Mouse (Mus musculus): Measurements from ENCODE around the gene Unc119.

Gene Unc119

DNA sequence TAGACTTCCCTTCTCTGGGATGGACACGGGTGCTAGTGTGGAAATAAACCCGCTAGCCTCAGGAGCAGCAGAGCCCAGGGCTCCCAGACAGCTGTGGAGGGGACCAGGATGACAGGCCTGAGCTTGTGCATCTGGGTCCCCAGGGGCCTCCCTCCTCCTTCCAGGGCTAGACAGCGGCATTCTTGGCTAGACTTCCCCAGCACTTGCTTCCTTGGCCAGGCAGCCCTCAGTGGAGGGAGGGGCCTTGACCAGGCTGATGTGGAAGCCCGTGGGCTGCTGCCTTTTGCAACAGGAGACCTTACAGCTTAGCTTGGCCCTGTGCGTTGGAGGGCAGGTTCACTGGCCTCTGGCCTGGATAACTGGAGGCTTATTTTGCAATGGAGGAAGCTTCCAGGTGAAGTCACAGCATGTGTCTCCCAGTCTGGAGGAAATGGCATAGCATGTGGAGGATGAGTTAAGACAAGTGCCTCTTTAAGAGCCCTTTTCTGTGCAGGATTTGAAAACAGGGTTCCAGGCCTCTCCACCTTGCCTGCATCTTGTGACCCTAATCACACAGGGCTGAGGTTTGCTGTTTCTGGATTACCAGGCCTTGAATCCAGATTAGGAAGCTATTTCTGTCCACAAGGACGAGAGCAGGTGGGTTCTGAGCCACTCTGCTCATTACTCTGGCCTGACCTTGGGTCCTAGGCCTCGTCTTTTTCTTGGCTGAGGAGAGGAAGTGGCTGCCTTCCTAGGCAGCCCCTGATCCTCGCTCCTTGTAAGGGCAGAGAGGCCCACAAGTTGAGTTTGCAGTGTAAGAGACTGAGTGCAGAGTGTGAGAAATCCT, 1.8 kb downstream of the Unc119 start:
- no peak for DNase-seq

DNA sequence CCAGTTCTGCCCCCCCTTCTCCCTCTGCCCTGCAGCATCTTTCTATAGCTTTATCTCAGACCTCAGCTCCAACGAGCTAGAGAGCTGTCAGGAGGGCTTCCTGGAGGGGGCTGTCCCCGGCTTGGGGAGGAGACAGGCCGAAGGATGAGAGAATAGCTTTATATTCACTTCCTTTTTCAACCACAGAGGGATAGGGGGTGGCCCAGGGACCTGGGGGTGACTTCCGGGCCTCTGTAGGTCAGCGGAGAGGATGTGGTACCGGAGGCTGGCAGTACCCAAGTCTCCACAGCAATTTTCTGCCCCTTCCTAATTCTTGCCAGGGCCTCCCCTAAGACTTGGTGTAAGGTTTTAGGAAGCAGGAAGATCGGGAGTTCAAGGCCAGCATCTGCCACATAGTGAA, 2.5 kb downstream of the Unc119 start:
- peak in 1 of 2 experiments; percentile 54 for DNase-seq

DNA sequence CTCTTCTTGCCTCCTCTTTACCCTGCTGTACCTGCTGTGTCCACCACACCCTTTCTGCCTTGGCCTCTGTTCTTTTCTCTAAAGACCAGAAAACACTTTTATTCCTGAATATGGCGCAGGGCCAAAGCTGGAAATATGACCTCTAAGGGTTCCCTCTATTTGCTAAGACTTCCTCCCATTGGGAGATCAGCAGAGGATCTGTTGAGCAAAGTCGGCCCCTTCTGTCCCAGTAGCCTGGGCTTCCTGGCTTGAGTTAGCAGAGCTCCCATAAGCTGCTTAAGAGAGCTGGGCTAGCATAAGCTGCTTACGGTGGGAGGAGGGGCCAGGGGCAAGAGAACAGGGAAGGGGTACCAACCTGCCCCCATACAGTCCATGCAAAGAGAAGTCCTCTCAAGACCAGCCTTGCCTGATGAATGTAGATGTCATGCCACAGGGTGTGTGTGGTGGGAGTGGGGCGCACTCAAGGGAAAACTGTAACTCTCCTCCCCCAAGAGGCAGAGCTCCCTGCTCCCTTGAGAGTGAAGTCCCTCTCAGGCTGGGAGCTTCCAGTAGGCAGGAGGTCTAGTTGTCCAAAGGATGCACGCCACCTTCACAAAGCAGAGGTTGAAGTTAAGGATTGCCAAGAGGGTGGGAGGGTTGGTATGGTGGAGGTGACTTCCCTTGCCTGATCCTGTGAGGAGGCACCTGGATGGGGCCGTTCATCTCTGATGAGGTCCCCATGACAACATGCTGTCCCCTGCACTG, 3.2 kb downstream of the Unc119 start:
- no peak for DNase-seq

DNA sequence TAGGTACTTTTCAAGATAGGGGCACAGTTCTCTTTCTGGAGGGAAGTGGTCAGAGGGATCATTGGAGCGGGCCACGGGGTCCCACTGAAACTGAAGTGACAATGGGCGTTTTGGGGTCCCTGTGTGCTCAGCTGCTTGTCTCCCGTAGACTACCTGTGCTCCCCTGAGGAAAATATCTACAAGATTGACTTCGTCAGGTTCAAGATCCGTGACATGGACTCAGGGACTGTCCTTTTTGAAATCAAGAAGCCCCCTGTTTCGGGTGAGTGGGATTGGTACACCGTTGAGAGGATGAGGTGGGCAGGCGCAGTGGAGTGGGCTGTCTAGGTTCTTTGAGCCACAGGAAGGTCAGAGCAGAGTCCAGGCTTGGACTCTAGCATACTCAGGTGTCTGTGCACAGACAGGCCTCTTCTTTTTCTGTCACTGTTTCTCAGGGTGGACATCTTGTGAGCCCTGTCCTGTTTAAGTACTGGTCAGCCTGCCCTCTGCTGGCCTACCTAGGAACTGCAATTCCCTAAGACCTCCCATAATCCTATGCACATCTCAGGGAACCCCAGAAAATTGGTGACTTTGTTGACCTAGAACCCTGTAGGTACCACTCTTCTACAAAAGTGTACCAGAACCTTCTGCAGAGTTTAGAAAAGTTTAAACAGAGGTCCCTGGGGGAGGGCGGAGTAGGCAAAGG, 3.9 kb downstream of the Unc119 start:
- DNase-seq = peak in 1 of 2 experiments; percentile 32

DNA sequence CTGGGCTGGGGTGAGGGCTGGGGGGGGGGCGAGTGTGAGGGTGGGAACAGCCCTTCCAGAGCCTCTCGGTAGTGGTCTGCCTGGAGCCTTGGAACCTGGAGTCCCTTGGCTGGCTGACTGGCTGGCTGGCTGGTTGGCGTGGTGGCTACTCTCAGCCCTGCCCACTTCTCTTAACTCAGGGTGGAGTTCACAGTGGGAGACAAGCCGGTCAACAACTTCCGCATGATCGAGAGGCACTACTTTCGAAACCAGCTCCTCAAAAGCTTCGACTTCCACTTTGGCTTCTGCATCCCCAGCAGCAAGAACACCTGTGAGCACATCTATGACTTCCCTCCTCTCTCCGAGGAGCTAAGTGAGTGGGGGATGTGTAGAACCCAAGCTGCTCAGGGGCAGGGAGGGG, 4.6 kb downstream of the Unc119 start:
- DNase-seq = no peak

DNA sequence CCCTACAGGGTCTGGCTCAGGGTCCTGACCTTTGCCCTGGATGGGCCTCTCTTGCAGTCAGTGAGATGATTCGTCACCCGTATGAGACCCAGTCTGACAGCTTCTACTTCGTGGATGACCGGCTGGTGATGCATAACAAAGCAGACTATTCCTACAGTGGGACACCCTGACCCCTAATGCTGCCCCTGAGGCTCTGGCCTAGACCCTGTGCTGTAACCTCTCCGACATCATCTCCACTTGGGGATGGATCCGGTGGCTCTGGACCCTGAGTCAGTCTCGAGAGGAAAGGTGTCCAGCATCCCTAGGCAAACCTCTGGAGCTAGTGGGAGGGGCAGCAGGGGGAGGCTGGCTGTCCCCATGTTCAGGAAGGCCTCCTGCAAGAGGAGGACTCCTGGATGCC, 5.2 kb downstream of the Unc119 start:
- DNase-seq = no peak

DNA sequence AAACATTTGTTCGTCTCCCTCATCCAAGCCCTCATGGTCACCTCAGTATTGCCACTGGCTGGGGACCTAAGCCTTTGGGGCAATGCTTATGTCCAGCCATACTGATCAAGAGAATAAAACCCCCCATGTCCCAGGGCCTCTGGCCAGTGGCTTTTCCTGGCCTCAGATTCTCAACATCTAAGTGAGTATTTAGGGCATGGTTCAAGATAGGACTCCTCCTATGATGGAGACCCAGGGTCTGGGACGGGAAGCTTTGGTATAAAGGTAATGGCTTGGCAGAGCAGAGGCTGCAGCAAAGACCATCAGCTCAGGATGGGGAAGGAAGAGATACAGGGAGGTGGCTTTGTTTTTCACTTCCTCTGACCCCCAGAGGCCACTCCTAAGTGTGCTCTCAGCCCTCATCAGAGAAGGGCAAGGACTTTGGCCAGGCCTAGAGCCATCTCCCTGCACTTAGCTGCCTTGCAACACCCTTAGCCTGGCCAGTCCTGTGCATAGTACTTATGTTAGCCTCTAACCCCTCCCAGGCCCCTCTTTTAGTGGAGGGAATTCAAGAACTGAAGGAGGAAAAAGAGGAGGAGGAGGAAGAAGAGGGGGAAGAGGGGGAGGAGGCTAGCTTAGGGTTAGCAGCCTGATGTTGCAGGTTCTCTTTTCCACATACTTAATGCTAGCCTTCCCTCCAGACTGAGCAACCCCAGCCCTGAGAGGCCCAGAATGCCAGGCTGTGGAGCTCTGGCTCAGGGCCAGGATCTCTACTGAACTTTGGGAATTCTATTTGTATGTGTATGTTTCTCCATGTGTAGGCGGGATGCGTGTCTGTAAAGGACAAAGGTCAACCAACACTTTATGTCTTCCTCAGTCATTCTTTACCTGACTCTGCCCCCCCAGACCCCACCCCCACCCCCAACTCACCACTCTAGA, 6.4 kb downstream of the Unc119 start:
- DNase-seq = no peak

DNA sequence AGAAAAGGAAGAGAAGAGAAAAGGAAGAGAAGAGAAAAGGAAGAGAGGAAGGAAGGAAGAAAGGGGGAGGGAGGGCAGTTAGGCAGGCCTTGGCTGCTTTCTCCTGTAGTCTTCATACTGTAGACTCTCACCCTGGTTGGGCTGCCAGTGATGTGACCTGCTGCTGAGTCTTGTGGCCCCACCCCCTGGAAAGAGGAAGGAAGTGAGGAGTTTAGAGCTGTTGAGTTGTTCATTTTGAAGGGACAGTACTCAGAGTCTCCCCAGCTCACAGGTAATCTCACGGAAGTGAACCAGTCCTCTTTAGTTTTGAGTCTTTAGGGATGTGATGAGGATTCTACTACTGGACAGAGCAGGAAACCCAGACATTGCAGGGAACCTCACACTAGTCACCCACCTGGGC, 9.8 kb downstream of the Unc119 start:
- no peak for DNase-seq

DNA sequence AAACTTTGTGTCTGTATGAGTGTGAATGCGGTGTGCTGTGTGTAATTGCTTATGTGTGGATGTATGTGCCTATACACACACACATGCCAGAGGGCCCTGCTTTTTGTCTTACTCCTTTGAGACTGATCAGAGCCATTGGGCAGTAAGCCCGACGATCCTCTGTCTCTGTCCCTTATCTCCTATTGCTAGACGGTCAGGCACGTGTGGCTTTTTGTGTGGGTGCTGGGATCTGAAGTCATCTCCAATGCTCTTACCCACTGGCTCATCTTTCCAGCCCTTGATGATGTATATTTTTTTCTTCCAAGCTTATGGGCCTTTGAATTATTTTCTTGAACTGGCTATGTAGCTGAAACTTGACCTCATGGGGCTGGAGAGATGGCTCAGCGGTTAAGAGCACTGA, 11.6 kb downstream of the Unc119 start:
- DNase-seq = no peak

DNA sequence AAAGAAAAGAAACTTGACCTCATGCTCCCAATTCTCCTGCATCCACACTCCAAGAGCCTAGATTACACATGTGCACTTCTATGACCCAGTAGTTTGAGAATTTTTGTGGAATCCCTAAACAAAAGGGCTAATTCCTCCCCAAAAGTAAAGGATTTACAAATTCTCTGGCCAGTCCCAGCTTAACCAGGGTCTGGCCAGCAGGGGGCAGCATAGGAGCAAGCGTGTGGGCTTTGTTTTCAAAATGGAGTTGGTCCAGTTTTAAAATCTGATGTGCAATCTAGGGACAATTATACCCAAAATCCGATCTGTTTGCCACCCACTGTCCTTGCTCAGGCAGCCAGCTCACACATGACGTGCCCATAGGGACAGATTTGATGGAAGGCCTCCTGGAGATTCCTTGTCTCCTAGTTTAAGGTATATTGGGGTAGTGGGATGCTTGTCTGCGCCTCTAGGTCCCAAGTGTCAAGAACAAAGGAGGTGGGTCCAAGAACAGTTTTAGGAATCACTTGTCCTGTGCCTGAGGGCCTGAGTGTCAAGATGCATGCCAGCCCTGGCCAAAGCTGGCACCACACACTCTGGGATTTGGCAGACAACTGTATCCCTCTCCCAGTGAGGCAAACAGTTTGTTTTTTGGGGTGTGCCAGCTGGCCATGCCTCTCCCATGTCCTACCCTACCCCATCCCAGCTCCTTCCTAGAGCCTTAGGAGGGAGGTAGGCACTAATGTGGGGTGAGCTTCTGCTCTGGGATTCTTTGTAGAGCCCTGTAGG, 12.4 kb downstream of the Unc119 start:
- no peak for DNase-seq

DNA sequence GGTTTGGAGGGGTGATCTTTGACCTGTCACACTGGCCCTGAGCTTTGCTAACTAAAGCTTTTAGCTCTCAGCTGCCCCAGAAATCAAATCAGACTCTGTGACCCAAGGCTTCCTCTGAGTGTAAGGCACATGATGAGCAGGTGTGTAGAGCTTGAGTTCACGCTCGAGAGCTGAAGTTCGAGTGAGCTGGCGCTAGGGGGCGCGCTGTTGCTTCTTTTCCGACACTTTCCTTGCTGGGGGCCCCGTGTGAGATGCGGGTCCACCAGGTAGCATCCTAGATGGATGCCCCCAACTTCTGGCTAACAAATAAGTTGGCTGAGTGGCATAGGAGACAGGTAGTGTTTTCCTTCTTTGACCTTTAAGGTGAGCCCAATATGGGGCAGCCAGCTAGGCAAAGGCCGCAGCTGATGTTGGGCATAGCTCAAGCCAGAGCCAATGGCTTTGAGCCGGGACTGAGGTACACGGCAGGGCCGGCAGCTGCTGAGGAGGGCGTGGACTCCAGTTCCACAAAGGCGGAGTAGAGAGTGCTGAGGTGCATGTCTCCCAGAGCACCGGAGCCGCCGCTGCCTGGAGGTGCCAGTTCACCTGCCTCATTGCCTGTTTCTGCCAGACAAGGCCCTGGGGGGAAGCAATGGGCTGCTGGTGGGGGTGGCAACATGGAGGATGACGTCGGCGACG, 15.2 kb downstream of the Unc119 start:
- peak in 1 of 2 experiments; percentile 39 for DNase-seq

DNA sequence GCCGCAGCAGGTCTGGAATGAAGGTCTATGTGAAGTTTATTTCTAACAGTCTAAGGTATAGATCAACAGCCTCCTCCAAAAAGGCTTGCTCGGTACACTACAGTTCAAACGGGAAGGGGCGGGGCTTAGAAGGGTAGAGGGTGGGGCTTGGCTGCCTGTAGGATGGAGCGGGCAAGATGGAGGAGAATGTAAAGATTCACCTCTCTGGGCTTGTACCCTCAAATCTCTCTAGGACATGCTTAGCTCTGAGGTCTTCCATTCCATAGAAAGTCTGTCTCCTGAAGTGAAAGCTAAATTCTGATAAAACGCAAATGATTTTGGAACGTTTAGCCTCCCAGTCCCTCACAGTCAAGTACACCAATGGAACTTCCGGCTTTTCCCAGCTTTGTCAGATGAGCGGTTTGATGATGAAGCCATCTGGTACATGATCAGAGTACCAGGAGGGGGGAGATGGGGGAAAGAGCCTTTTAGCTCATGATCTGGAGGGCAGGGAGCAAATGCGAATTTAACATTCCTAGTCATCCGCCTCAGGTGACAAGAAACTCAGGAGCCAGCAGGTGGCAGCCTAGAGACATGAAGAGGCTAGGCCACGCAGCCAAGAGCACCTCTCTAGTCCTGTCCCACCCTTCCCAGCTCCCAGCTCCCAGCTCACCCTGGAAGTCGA, 17.0 kb downstream of the Unc119 start:
- DNase-seq = peak; percentile 30 to 48

DNA sequence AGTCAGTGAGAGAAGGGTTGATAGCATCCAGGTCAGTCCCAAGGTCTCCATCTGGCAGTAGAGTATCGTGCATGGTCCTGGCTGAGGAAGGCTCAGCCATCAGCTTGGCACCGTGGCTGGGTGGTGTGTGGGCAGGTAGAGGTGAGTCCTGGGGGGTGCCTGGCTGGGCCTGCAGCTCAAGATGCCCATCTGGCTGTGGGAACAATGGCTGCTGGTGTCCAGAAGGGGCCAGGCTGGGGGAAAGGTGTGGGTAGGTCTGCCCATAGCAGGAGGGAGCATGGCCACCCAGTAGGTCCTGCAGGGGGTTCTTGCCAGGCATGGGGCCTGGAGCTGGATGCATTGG, 17.5 kb downstream of the Unc119 start:
- DNase-seq = no peak

DNA sequence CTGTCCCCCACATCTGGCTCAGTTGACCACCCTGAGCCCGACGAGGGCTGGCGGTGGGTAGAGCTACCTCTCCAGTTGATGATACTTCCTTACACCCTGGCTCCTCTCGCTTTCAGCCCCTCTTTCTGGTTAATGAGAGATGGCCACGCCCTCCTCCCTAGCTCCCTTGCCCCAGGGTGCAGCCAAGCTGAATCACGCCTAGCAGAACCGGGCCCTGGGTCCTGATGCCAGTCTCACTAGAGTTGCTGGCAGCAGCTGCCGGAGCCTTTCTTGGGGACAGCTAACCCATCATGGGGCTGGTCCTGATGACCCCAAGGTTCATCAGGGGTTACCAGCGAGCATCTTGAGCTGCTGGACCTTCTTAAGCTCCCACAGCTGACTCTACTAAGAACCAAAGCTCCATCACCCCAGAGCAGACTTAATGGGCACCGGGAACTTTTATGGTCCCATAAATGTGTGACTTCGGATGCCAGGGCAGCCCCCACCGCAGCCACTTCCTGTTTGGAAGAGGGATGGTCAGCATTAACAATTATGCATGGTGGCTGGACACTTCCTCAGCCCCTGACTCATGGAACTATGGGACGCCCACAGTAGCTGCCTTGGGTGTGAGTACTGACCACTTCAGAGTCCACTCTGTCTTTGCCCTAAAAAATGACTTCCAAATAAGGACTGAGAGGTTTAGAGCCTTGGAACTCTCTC, 20.2 kb downstream of the Unc119 start:
- DNase-seq = no peak

DNA sequence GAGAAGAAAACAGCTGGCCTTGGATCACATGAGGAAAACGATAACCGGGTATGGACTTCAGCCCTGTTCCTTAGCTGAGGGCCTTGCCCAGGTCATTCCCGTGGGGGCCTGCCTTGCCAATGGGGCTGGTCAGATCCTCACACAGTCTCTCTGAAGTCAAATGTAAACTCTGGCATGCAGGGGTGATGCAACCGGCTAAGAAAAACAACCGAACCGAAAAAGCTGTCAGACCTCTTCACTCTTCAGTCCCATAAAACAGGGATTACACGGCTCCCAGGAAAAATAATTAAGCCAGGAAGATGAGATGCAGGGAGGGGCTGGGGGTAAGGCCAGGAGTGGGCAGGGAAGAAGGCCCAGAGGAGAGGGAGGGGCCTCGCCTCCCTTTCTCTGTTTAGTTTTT, 20.8 kb downstream of the Unc119 start:
- DNase-seq = no peak

DNA sequence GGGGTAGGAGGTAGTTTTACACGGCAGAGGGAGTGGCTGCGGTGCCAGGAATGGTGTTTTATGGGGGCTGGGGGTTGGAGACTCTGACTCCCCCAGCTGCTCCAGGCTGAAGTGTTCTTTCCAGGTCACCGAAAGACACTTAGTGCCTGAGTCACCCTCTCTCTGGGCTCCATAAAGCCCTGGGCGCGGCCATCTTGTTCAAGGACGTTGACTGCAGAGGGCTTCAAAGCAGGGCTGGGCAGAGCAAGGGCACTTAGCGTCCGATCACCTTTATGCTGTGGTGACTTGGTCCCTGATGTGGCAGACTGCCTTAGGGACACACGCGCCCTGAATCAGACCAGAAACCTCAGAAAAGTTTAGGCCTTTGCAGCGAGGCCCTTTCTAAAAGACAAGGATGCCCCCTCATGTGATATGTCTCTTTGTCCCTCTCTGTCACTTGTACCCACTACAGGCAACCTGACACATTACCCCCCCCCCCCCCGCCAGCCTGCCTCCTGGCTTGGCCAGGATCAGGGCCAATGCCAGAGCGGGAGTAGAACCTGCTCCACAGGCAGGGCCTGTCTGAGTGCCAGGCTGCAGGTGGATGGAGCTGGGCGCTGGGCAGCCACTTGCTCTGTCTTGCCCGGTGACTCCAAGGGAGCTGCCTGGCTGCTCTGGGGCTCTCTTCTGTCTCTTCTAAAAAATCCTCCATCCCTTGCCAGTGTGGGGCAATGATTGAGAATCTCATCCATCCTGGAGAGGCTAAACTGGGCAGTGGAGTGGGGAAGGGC, 24.4 kb downstream of the Unc119 start:
- DNase-seq = no peak

DNA sequence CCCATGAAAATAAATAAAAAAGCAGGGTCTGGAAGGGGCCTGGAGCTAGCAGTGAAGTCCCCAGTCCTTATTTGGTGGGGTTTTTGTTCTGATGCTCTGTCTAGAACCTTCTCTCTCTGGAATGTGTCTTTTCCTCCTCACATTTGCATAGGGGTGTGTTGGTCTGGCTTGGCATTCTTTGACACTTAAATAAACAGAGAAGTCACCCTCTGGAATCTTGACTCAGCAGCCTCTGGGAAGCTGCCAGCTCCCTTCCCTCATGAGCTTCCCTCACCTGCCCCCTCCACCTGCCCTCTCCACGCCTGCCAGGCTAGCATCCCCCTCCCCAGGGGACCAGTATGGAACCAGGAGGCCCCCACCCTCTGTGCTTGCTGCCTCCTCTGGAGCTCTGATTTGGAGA, 27.1 kb downstream of the Unc119 start:
- no peak for DNase-seq

DNA sequence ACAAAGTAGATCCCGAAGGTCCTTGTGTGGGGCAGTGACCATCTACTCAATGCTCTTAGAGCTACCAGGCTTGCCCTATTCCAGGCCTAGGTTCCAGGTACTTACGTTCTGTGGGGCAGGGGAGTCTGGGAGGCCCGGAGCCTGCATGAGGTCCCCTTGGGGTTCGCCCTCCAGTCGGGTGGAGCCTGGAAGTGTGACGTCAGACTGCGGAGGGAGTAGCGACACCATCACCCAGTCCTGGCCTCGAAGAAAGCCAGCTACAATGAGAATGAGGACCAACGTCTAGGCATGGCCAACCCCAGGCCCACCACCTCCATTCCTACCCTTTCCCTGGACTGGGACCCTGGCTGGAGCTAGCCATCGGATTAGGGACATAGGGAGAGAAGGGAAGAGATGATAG, 28.4 kb downstream of the Unc119 start:
- no peak for DNase-seq

DNA sequence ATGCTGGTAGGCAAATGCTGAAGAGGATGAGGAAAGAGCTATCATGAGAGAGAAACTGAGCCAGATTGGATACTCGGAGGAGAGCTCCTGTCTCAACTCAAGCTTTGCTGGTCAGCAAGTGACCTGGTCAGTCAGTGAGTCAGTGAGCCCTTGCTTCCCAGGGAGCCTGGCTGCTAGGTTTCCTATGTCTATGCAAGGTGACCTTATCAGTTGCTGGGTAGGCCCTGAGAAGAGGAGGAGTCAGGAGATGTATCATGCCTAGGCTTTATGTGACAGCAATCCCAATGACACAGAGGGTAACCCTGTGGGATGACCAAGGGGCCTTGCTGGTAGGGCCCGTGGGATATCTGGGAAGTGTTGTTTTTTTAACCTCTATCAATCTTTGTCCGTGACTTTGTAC, 28.9 kb downstream of the Unc119 start:
- no peak for DNase-seq
